Comparison of ENCODE assay signal across 23 mouse cellular contexts in genomic region chr5:73948031-73948899, GRCm38 (mm10).
"Had no signal": no experiment of that assay in that cellular context is flagged by ENCODE, and none has a peak within 500 bp of the region (broad histone marks: within the 10 kb centered on the region; RNA-seq: fewer than 3 reads in every experiment).

No protein-coding gene starts in this region.

- H3K4me3 ChIP-seq: gastrocnemius, adult 2 months; heart, embryonic 13.5 days; heart, embryonic 15.5 days; hindbrain, embryonic 10.5 days; hindbrain, embryonic 12.5 days; intestine, embryonic 15.5 days; layer of hippocampus, adult 2 months; left cerebral cortex, adult 2 months; limb, embryonic 13.5 days; limb, embryonic 15.5 days; liver, embryonic 12.5 days had no signal

- H3K36me3 ChIP-seq: heart, embryonic 13.5 days; heart, embryonic 15.5 days; hindbrain, embryonic 10.5 days; hindbrain, embryonic 12.5 days; intestine, embryonic 15.5 days; limb, embryonic 13.5 days; limb, embryonic 15.5 days; liver, embryonic 12.5 days had no signal

- DNase-seq: gastrocnemius, adult 2 months; gastrocnemius, postnatal 10 days; gastrocnemius, postnatal 25 days; heart, postnatal 14 days; heart, postnatal 4 days; kidney, adult 18-20 months; kidney, adult 8-10 months; kidney, postnatal 10 days; kidney, postnatal 25 days; kidney, postnatal 4 days; left cerebral cortex, postnatal 4 days had no signal

- H3K27me3 ChIP-seq: heart, embryonic 13.5 days; heart, embryonic 15.5 days; hindbrain, embryonic 12.5 days; intestine, embryonic 15.5 days; limb, embryonic 13.5 days; limb, embryonic 15.5 days; liver, embryonic 12.5 days had no signal

- H3K27ac ChIP-seq: gastrocnemius, adult 2 months; heart, embryonic 13.5 days; heart, embryonic 15.5 days; hindbrain, embryonic 10.5 days; hindbrain, embryonic 12.5 days; hindbrain, embryonic 14.5 days; intestine, embryonic 15.5 days; layer of hippocampus, adult 2 months; left cerebral cortex, adult 2 months; limb, embryonic 13.5 days; limb, embryonic 15.5 days; liver, embryonic 12.5 days; liver, embryonic 14.5 days had no signal

- H3K4me1 ChIP-seq: heart, embryonic 13.5 days; heart, embryonic 15.5 days; intestine, embryonic 15.5 days; limb, embryonic 15.5 days; liver, embryonic 12.5 days had no signal

- H3K9me3 ChIP-seq: heart, embryonic 13.5 days; heart, embryonic 15.5 days; hindbrain, embryonic 10.5 days; hindbrain, embryonic 12.5 days; intestine, embryonic 15.5 days; limb, embryonic 13.5 days; limb, embryonic 15.5 days; liver, embryonic 12.5 days had no signal
